Mouse (Mus musculus): ENCODE results near the gene Cnr2.

DNA sequence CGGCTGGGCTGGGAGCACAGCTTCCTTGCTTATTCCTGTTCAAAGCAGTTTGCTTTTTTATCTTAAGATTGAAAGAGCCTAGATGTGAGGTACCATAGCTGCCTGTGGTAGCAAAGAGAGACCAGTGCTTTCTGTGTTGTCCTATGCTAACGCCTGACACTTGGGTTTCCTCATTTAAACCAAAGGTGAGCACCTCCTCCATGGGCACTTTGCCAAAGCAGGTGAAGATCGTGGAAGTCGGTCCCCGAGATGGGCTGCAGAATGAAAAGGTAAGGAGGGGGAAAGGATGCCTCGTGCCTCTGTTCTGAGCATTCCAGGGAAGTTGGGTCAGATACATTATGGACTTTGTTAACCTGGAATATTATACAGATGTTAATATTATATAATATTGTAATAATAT is 55.2 kb downstream of the Cnr2 start:
- TF ChIP-seq ETS1 (IDR thresholded peaks at IDR 0.05; ENCODE audit: low read depth, low read length) (no peak), NELFE (IDR thresholded peaks at IDR 0.05; ENCODE audit: low read depth, low read length) (no peak), USF1 (IDR thresholded peaks at IDR 0.05; ENCODE audit: low read depth, low read length) (no peak), TAL1 (IDR thresholded peaks at IDR 0.05; ENCODE audit: low read length) (no peak), HCFC1 (IDR thresholded peaks at IDR 0.05; ENCODE audit: low read depth, low read length) (no peak), MYC (IDR thresholded peaks at IDR 0.05; ENCODE audit: low read depth, low read length) (no peak), POLR2A (IDR thresholded peaks at IDR 0.05; ENCODE audit: control insufficient read depth in 1 of 2, insufficient read depth in 1 of 2, low read depth in 1 of 2, low read length in 2 of 2, poor library complexity in 1 of 2) (no peak), TCF12 (IDR thresholded peaks at IDR 0.05; ENCODE audit: low read depth, low read length) (no peak), CTCF (IDR thresholded peaks at IDR 0.05 in 2 of 3, conservative IDR thresholded peaks at IDR 0.05 in 1 of 3; ENCODE audit: control insufficient read depth in 1 of 3, insufficient read depth in 1 of 3, low read depth in 2 of 3, low read length in 3 of 3, poor library complexity in 1 of 3, severe bottlenecking in 1 of 3) (no peak), CHD2 (IDR thresholded peaks at IDR 0.05; ENCODE audit: low read length) (no peak), EP300 (IDR thresholded peaks at IDR 0.05; ENCODE audit: low read depth in 1 of 2, low read length in 2 of 2) (no peak)
